Mouse (Mus musculus): ENCODE data around the gene Ube2cbp. TPM values are rescaled to one million over a fixed set of nuclear protein-coding genes. Genes with fewer than 3 reads are reported as not detected.

Ube2cbp gene
- polyA plus RNA-seq, 1 experiment from 2014 or later: 1.4 TPM

- H3K4me3 ChIP-seq (ENCODE audit: low read depth, low read length): no peak overlapping the region
- H3K4me2 ChIP-seq (replicated peaks; ENCODE audit: low read depth, low read length): no peak overlapping the region
- WGBS: 29% methylated on average over 12 of the region's 12 CpGs
- DNase-seq (ENCODE audit: low spot score): peak; percentile 6
- H3K27me3 ChIP-seq (replicated peaks; ENCODE audit: insufficient read depth, low read length): no peaks in the 10 kb centered on the region
- H3K36me3 ChIP-seq (ENCODE audit: insufficient read depth, low read length): no peaks in the 10 kb centered on the region
- no peak for ATAC-seq
- H3K27ac ChIP-seq (ENCODE audit: low read length): no peak overlapping the region
- no peaks in the 10 kb centered on the region for H3K4me1 ChIP-seq (ENCODE audit: insufficient read depth, low read depth, low read length)
- no peaks in the 10 kb centered on the region for H3K9me3 ChIP-seq (ENCODE audit: low read length)
- no peak for TF ChIP-seq EP300 (IDR thresholded peaks at IDR 0.05)
- TF ChIP-seq CTCF (IDR thresholded peaks at IDR 0.05): no peak
- no peak overlapping the region for H3K9ac ChIP-seq (replicated peaks; ENCODE audit: low read depth)
Measured at GRCm38 (mm10) chr9:86372783-86373567, 91.8 kb downstream of the Ube2cbp start.

GRCm38 (mm10) chr9:86369208-86369607 lies 95.5 kb downstream of the Ube2cbp start:
- DNase-seq (ENCODE audit: low spot score) (no peak), ATAC-seq (no peak)
- Histone ChIP-seq H3K4me1 (ENCODE audit: insufficient read depth, low read depth, low read length) (no peaks in the 10 kb centered on the region), H3K36me3 (ENCODE audit: insufficient read depth, low read length) (no peaks in the 10 kb centered on the region), H3K9ac (replicated peaks; ENCODE audit: low read depth) (no peak overlapping the region), H3K27me3 (replicated peaks; ENCODE audit: insufficient read depth, low read length) (no peaks in the 10 kb centered on the region), H3K27ac (ENCODE audit: low read length) (no peak overlapping the region), H3K9me3 (ENCODE audit: low read length) (no peaks in the 10 kb centered on the region), H3K4me2 (replicated peaks; ENCODE audit: low read depth, low read length) (no peak overlapping the region), H3K4me3 (ENCODE audit: low read depth, low read length) (no peak overlapping the region)
- 87% methylated on average over 4 of the region's 4 CpGs for WGBS
- TF ChIP-seq CTCF (IDR thresholded peaks at IDR 0.05) (no peak), EP300 (IDR thresholded peaks at IDR 0.05) (no peak)

- Histone ChIP-seq H3K4me2 (replicated peaks; ENCODE audit: low read depth, low read length) (no peak overlapping the region), H3K9me3 (ENCODE audit: low read length) (no peaks in the 10 kb centered on the region), H3K4me3 (ENCODE audit: low read depth, low read length) (no peak overlapping the region), H3K27ac (ENCODE audit: low read length) (no peak overlapping the region), H3K9ac (replicated peaks; ENCODE audit: low read depth) (no peak overlapping the region), H3K36me3 (ENCODE audit: insufficient read depth, low read length) (no peaks in the 10 kb centered on the region), H3K4me1 (ENCODE audit: insufficient read depth, low read depth, low read length) (no peaks in the 10 kb centered on the region), H3K27me3 (replicated peaks; ENCODE audit: insufficient read depth, low read length) (no peaks in the 10 kb centered on the region)
- DNase-seq (ENCODE audit: low spot score): peak; percentile 58
- 47% methylated on average over 9 of the region's 9 CpGs for WGBS
- TF ChIP-seq CTCF (IDR thresholded peaks at IDR 0.05) (no peak), EP300 (IDR thresholded peaks at IDR 0.05) (no peak)
- 0 out of 2 replicates have a peak, but pooled peaks have one; percentile 12 for ATAC-seq
Measured at GRCm38 (mm10) chr9:86360536-86360935, 104.2 kb downstream of the Ube2cbp start.

GRCm38 (mm10) chr9:86355851-86356250 lies 108.9 kb downstream of the Ube2cbp start:
- DNase-seq (ENCODE audit: low spot score): no peak
- no peak overlapping the region for H3K4me3 ChIP-seq (ENCODE audit: low read depth, low read length)
- no peaks in the 10 kb centered on the region for H3K9me3 ChIP-seq (ENCODE audit: low read length)
- no peak for ATAC-seq
- WGBS: 67% methylated on average over 3 of the region's 3 CpGs
- H3K27ac ChIP-seq (ENCODE audit: low read length): no peak overlapping the region
- TF ChIP-seq CTCF (IDR thresholded peaks at IDR 0.05) (no peak), EP300 (IDR thresholded peaks at IDR 0.05) (no peak)
- H3K27me3 ChIP-seq (replicated peaks; ENCODE audit: insufficient read depth, low read length): no peaks in the 10 kb centered on the region
- no peaks in the 10 kb centered on the region for H3K36me3 ChIP-seq (ENCODE audit: insufficient read depth, low read length)
- no peaks in the 10 kb centered on the region for H3K4me1 ChIP-seq (ENCODE audit: insufficient read depth, low read depth, low read length)
- no peak overlapping the region for H3K4me2 ChIP-seq (replicated peaks; ENCODE audit: low read depth, low read length)
- H3K9ac ChIP-seq (replicated peaks; ENCODE audit: low read depth): no peak overlapping the region

GRCm38 (mm10) chr9:86351491-86351890 lies 113.3 kb downstream of the Ube2cbp start:
- 79% methylated on average over 3 of the region's 3 CpGs for WGBS
- no peak overlapping the region for H3K4me3 ChIP-seq (ENCODE audit: low read depth, low read length)
- no peak for ATAC-seq
- no peak overlapping the region for H3K4me2 ChIP-seq (replicated peaks; ENCODE audit: low read depth, low read length)
- TF ChIP-seq EP300 (IDR thresholded peaks at IDR 0.05): no peak
- no peak overlapping the region for H3K27ac ChIP-seq (ENCODE audit: low read length)
- H3K4me1 ChIP-seq (ENCODE audit: insufficient read depth, low read depth, low read length): no peaks in the 10 kb centered on the region
- H3K27me3 ChIP-seq (replicated peaks; ENCODE audit: insufficient read depth, low read length): no peaks in the 10 kb centered on the region
- no peak overlapping the region for H3K9ac ChIP-seq (replicated peaks; ENCODE audit: low read depth)
- H3K9me3 ChIP-seq (ENCODE audit: low read length): no peaks in the 10 kb centered on the region
- DNase-seq (ENCODE audit: low spot score): no peak
- H3K36me3 ChIP-seq (ENCODE audit: insufficient read depth, low read length): no peaks in the 10 kb centered on the region

GRCm38 (mm10) chr9:86336792-86337191 lies 128.0 kb downstream of the Ube2cbp start:
- H3K9me3 ChIP-seq (ENCODE audit: low read length): no peaks in the 10 kb centered on the region
- H3K4me1 ChIP-seq (ENCODE audit: insufficient read depth, low read depth, low read length): no peaks in the 10 kb centered on the region
- H3K27me3 ChIP-seq (replicated peaks; ENCODE audit: insufficient read depth, low read length): no peaks in the 10 kb centered on the region
- no peak for TF ChIP-seq EP300 (IDR thresholded peaks at IDR 0.05)
- no peak for TF ChIP-seq CTCF (IDR thresholded peaks at IDR 0.05)
- ATAC-seq: no peak
- 81% methylated on average over 2 of the region's 2 CpGs for WGBS
- no peak overlapping the region for H3K27ac ChIP-seq (ENCODE audit: low read length)
- H3K4me3 ChIP-seq (ENCODE audit: low read depth, low read length): no peak overlapping the region
- H3K9ac ChIP-seq (replicated peaks; ENCODE audit: low read depth): no peak overlapping the region
- no peak overlapping the region for H3K4me2 ChIP-seq (replicated peaks; ENCODE audit: low read depth, low read length)
- DNase-seq (ENCODE audit: low spot score): no peak
- no peaks in the 10 kb centered on the region for H3K36me3 ChIP-seq (ENCODE audit: insufficient read depth, low read length)
